Mouse (Mus musculus) CH12.LX (cell line): Measurements from ENCODE around the gene Gm49333. TPM values are rescaled to one million over a fixed set of nuclear protein-coding genes. Genes with fewer than 3 reads are reported as not detected.

Source experiments
- DNase-seq: peaks from one replicate; pipeline ENCODE4 v3.0.0-alpha.2; 2013; ENCODE audit errors: extremely low read depth
- H3K27ac ChIP-seq: 2 replicates; pipeline ENCODE4 v1.5.1; 2012; ENCODE audit warnings: low read depth, mild to moderate bottlenecking, control low read depth, moderate library complexity; ENCODE audit not compliant: insufficient read depth
- H3K27me3 ChIP-seq: replicated peaks from 2 replicates; pipeline ENCODE3; 2012; ENCODE audit warnings: inconsistent platforms
- H3K36me3 ChIP-seq, 2 experiments: replicated peaks in 1 of 2; 2 replicates each; pipeline versions ENCODE3 to v1.6.1; 2012; ENCODE audit warnings: inconsistent platforms in 1 of 2, low read length in 1 of 2, mild to moderate bottlenecking in 1 of 2, mixed read lengths in 1 of 2, moderate library complexity in 1 of 2; ENCODE audit not compliant: control insufficient read depth in 1 of 2, insufficient read depth in 1 of 2
- H3K4me1 ChIP-seq, 2 experiments: 2 replicates each; pipeline ENCODE4 v1.6.1; 2012; ENCODE audit warnings: inconsistent platforms in 1 of 2, moderate library complexity in 1 of 2; ENCODE audit not compliant: insufficient read depth in 2 of 2, control insufficient read depth in 1 of 2
- H3K4me2 ChIP-seq: 2 replicates; pipeline ENCODE4 v1.6.1; 2012; ENCODE audit warnings: low read depth, mild to moderate bottlenecking, control low read depth; ENCODE audit not compliant: poor library complexity, insufficient read depth, severe bottlenecking
- H3K4me3 ChIP-seq, 3 experiments: fragments of 150-350 bp in 1 of 3; sonication (generic) in 1 of 3; replicated peaks in 1 of 3; 2 replicates each; pipeline versions ENCODE3 to v1.5.1; 2011 to 2012; ENCODE audit warnings: low read depth in 2 of 3, low read length in 2 of 3, mild to moderate bottlenecking in 2 of 3, moderate library complexity in 2 of 3, control low read depth in 1 of 3, improper control_type of control experiment in 1 of 3, inconsistent platforms in 1 of 3, mixed read lengths in 1 of 3; ENCODE audit not compliant: poor library complexity in 1 of 3
- H3K79me2 ChIP-seq: replicated peaks from 2 replicates; pipeline ENCODE4 v1.6.1; 2012; ENCODE audit warnings: mild to moderate bottlenecking, moderate library complexity; ENCODE audit not compliant: control insufficient read depth, poor library complexity, insufficient read depth, severe bottlenecking; ENCODE audit errors: extremely low read depth
- H3K9ac ChIP-seq: 2 replicates; pipeline ENCODE4 v1.6.1; 2012; ENCODE audit warnings: low read depth, mild to moderate bottlenecking, control low read depth, moderate library complexity; ENCODE audit not compliant: insufficient read depth
- H3K9me3 ChIP-seq: replicated peaks from 2 replicates; pipeline ENCODE3; 2012; ENCODE audit warnings: low read length, inconsistent platforms, mixed read lengths
- CHD1 ChIP-seq: IDR thresholded peaks from 2 replicates; pipeline ENCODE4 v1.6.1; 2012; ENCODE audit warnings: low read depth, low read length, improper control_type of control experiment, inconsistent platforms
- CTCF ChIP-seq, 2 experiments: IDR thresholded peaks in 1 of 2; conservative IDR thresholded peaks in 1 of 2; 2 replicates each; pipeline ENCODE4 v1.5.1; 2011 to 2012; ENCODE audit warnings: low read depth in 2 of 2, low read length in 2 of 2, improper control_type of control experiment in 1 of 2, inconsistent platforms in 1 of 2, mild to moderate bottlenecking in 1 of 2, moderate library complexity in 1 of 2
- ELF1 ChIP-seq: IDR thresholded peaks from 2 replicates; pipeline ENCODE4 v1.6.1; 2014; ENCODE audit warnings: low read depth, mild to moderate bottlenecking, inconsistent platforms, low read length, improper control_type of control experiment
- ETS1 ChIP-seq: conservative IDR thresholded peaks from 2 replicates; pipeline ENCODE4 v1.6.1; 2012; ENCODE audit warnings: low read depth, mild to moderate bottlenecking, inconsistent platforms, low read length, improper control_type of control experiment, moderate library complexity
- IRF4 ChIP-seq: IDR thresholded peaks from 2 replicates; pipeline ENCODE4 v1.6.1; 2014; ENCODE audit warnings: low read depth, mild to moderate bottlenecking, inconsistent platforms, low read length, improper control_type of control experiment
- MAX ChIP-seq: IDR thresholded peaks from 2 replicates; pipeline ENCODE4 v1.6.1; 2011; ENCODE audit warnings: low read length, improper control_type of control experiment
- MAZ ChIP-seq: IDR thresholded peaks from 2 replicates; pipeline ENCODE4 v1.6.1; 2012; ENCODE audit warnings: low read depth, mild to moderate bottlenecking, inconsistent platforms, low read length, improper control_type of control experiment, moderate library complexity
- NRF1 ChIP-seq: IDR thresholded peaks from 2 replicates; pipeline ENCODE4 v1.6.1; 2014; ENCODE audit warnings: low read depth, mild to moderate bottlenecking, inconsistent platforms, low read length, improper control_type of control experiment, moderate library complexity
- PAX5 ChIP-seq: IDR thresholded peaks from 2 replicates; pipeline ENCODE4 v1.6.1; 2012; ENCODE audit warnings: low read length, inconsistent platforms, mixed read lengths
- RAD21 ChIP-seq: IDR thresholded peaks from 2 replicates; pipeline ENCODE4 v1.6.1; 2011; ENCODE audit warnings: low read depth, mild to moderate bottlenecking, low read length, improper control_type of control experiment, moderate library complexity
- TCF12 ChIP-seq: IDR thresholded peaks from 2 replicates; pipeline ENCODE4 v1.6.1; 2014; ENCODE audit warnings: low read depth, mild to moderate bottlenecking, inconsistent platforms, low read length, improper control_type of control experiment
- USF1 ChIP-seq: IDR thresholded peaks from 2 replicates; pipeline ENCODE4 v1.6.1; 2014; ENCODE audit warnings: low read depth, mild to moderate bottlenecking, inconsistent platforms, low read length, improper control_type of control experiment
- ZC3H11A ChIP-seq: IDR thresholded peaks from 2 replicates; pipeline ENCODE4 v1.6.1; 2012; ENCODE audit warnings: low read depth, mild to moderate bottlenecking, inconsistent platforms, low read length, improper control_type of control experiment
- ZMIZ1 ChIP-seq: IDR thresholded peaks from 2 replicates; pipeline ENCODE4 v1.6.1; 2012; ENCODE audit warnings: low read depth, mild to moderate bottlenecking, inconsistent platforms, low read length, improper control_type of control experiment
- dilution Hi-C: fragments of 300-500 bp; cut with MboI; formaldehyde crosslinking; loops from 2 replicates; pipeline ENCODE4 v1.14.3; 2020; ENCODE audit warnings: low sequenced_read_pairs; ENCODE audit not compliant: extremely low pct_unique_long_range_greater_than_20kb, extremely low pct_ligation_motif_present
- in situ Hi-C: fragments of 300-500 bp; cut with MboI; formaldehyde crosslinking; loops from 3 replicates; pipeline ENCODE4 v1.14.3; 2019; ENCODE audit warnings: low sequenced_read_pairs, low pct_ligation_motif_present, low pct_unique_long_range_greater_than_20kb, mixed read lengths
- polyA plus RNA-seq: library from polyadenylated mRNA; unstranded; fragments of >175 nt; gene quantifications from 2 replicates; pipeline ENCODE4 v1.2.1, GENCODE M21; 2012; ENCODE audit warnings: low read depth; ENCODE audit not compliant: insufficient read length
- total RNA-seq, 2 experiments: library from RNA; depleted of rRNA; stranded (reverse); fragments of 300-350 nt in 1 of 2; fragments of >200 nt in 1 of 2; gene quantifications; 2 replicates each; pipeline ENCODE4 v1.2.3; 2012 to 2014

Gm49333 gene
- total and polyA plus RNA-seq, 3 experiments = not detected

DNA sequence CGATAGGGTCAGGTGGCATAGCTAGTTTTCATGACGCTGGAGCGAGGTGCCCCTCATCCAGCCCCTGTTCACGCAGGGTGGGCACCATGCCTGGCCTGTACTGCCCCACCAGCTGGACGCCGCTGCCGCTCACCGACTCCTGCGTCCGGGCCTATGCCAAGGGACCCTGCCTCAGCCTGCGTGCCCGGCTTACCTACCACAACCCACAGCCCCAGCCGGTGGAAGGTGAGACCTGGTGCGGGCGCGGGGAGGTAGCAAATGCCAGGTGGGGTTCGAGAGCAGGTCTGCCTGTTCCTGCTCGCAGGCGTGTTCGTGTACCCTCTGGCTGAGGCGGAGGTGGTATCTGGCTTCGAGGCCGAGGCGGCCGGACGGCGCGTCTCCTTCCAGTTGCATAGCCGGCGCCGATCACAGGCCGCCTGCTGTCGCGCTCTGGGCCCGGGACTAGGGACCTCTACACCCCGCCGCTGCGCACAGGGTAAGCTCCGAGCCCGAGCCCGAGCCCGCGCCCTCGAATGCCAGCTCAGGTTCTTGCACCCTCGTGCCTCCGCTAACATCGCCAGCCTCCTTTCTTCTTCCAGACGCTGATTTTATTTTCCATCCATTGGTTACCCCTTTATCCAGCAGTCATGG is 20.2 kb upstream of the Gm49333 start:
- H3K27me3 ChIP-seq = peaks cover 79% of the 10 kb centered on the region

DNA sequence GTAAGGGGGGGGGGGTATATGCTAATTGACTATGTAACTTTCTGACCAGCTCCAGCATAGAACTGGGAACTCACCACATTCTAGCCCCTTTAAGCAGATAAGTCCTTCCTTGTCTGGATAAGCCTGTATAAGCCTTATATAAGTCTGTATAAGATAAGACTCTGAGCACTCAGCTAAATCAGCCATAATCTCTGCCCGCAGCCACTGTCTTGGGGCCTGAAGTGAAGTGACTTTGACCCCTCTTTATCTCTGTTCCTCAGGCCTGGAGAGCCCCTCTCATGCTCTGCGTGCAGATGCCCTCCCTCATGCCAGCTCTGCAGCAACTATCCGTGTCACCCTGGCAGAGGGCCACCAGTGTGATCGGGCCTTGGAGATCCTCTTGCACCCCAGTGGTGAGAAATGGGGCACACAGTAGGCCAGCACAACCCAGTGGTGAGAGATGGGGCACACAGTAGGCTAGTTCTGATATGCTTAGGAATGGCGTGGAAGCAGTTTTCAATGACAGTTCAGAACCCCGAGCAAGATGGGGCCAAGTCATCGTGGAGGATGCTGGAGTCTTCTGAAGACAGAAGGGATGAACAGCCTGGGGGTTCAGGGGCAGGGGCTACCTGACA is 16.2 kb upstream of the Gm49333 start:
- dilution Hi-C loops (no loop called here), in situ Hi-C loops (no loop called here)
- Histone ChIP-seq H3K4me3 (no peak overlapping the region), H3K9ac (no peak overlapping the region), H3K4me1 (peaks cover 0 to 4% of the 10 kb centered on the region in 2 experiments; a peak in 2 of 4 replicates), H3K36me3 (no peaks in the 10 kb centered on the region), H3K27ac (no peak overlapping the region), H3K9me3 (peaks cover 4% of the 10 kb centered on the region), H3K27me3 (peaks cover 54% of the 10 kb centered on the region), H3K4me2 (no peak overlapping the region), H3K79me2 (no peaks in the 10 kb centered on the region)
- DNase-seq = no peak
- TF ChIP-seq USF1 (no peak), MAZ (no peak), RAD21 (no peak), ELF1 (no peak), NRF1 (no peak)

More for the DNA sequence above, 20.2 kb upstream of the Gm49333 start:
- dilution Hi-C loops (no loop called here), in situ Hi-C loops (no loop called here)
- H3K36me3 ChIP-seq = no peaks in the 10 kb centered on the region
- peaks cover 7% of the 10 kb centered on the region for H3K9me3 ChIP-seq
- no peaks in the 10 kb centered on the region for H3K79me2 ChIP-seq
- H3K4me3 ChIP-seq = no peak overlapping the region
- TF ChIP-seq ZMIZ1 (no peak), PAX5 (no peak), ETS1 (no peak), IRF4 (no peak), ZC3H11A (no peak), MAX (no peak), CHD1 (no peak), CTCF (conservative IDR thresholded peaks at IDR 0.05 in 1 of 2, IDR thresholded peaks at IDR 0.05 in 1 of 2; ENCODE audit: low read depth in 2 of 2, low read length in 2 of 2) (no peak), TCF12 (no peak)
- no peak overlapping the region for H3K27ac ChIP-seq
- no peak overlapping the region for H3K9ac ChIP-seq
- no peak overlapping the region for H3K4me2 ChIP-seq
- no peak for DNase-seq
- H3K4me1 ChIP-seq = peaks cover 0 to 11% of the 10 kb centered on the region in 2 experiments; a peak in 2 of 4 replicates
